Mouse (Mus musculus) embryonic facial prominence, embryonic 12.5 days (tissue): Measurements from ENCODE around the gene Chd5. TPM values are rescaled to one million over a fixed set of nuclear protein-coding genes. Genes with fewer than 3 reads are reported as not detected.

ENCODE experiments used
- ATAC-seq: fragments of 200-750 bp; cut with Nextera tagmentation; 2 replicates; pipeline ENCODE4 v1.8.0; 2017; ENCODE audit not compliant: insufficient number of reproducible peaks, insufficient read depth, low FRiP score, low TSS enrichment
- H3K27ac ChIP-seq: fragments of 300-500 bp; sonication (generic); 2 replicates; pipeline ENCODE4 v1.5.1; 2016; ENCODE audit warnings: mild to moderate bottlenecking
- H3K27me3 ChIP-seq: fragments of 300-500 bp; sonication (generic); 2 replicates; pipeline ENCODE4 v1.6.1; 2016; ENCODE audit warnings: mild to moderate bottlenecking, moderate library complexity
- H3K36me3 ChIP-seq: fragments of 300-500 bp; sonication (generic); 2 replicates; pipeline ENCODE4 v1.6.1; 2016; ENCODE audit warnings: mild to moderate bottlenecking
- H3K4me1 ChIP-seq: fragments of 300-500 bp; sonication (generic); 2 replicates; pipeline ENCODE4 v1.6.1; 2016
- H3K4me2 ChIP-seq: fragments of 300-500 bp; sonication (generic); replicated peaks from 2 replicates; pipeline ENCODE4 v1.6.1; 2016; ENCODE audit warnings: mild to moderate bottlenecking, moderate library complexity
- H3K4me3 ChIP-seq: fragments of 300-500 bp; sonication (generic); 2 replicates; pipeline ENCODE4 v1.5.1; 2016; ENCODE audit warnings: mild to moderate bottlenecking
- H3K9ac ChIP-seq: fragments of 300-500 bp; sonication (generic); 2 replicates; pipeline ENCODE4 v1.6.1; 2016; ENCODE audit warnings: mild to moderate bottlenecking, moderate library complexity
- H3K9me3 ChIP-seq: fragments of 300-500 bp; sonication (generic); 2 replicates; pipeline ENCODE4 v1.6.1; 2016; ENCODE audit warnings: mild to moderate bottlenecking, moderate library complexity
- WGBS: fragments of 180-500 bp; shearing (Covaris S2); methylation state at CpG from one replicate; pipeline ENCODE4 v1.1.7; 2016; 5-methylcytosine and 5-hydroxymethylcytosine counted together
- polyA plus RNA-seq: library from polyadenylated mRNA; unstranded; fragments of >200 nt; fragmentation: Nextera tagmentation; extraction: Ambion mirVana; gene quantifications from 2 replicates; pipeline ENCODE4 v1.2.1, GENCODE M21; 2016

Chd5 gene
- polyA plus RNA-seq, 1 experiment from 2014 or later, result 0.46 TPM

- Histone ChIP-seq H3K4me2 (no peak overlapping the region), H3K36me3 (no peaks in the 10 kb centered on the region), H3K9ac (no peak overlapping the region), H3K27ac (no peak overlapping the region), H3K4me1 (peaks cover 3% of the 10 kb centered on the region; the same call in 1 of the 2 replicates), H3K4me3 (no peak overlapping the region), H3K9me3 (no peaks in the 10 kb centered on the region), H3K27me3 (peaks cover 18% of the 10 kb centered on the region)
- WGBS, result 68% methylated on average over 7 of the region's 7 CpGs
- no peak for ATAC-seq
Measured at GRCm38 (mm10) chr4:152365228-152365627, 26.8 kb downstream of the Chd5 start.

GRCm38 (mm10) chr4:152382528-152383252 is 44.2 kb downstream of the Chd5 start:
- Histone ChIP-seq H3K27ac (no peak overlapping the region), H3K4me3 (no peak overlapping the region), H3K9me3 (no peaks in the 10 kb centered on the region), H3K27me3 (no peaks in the 10 kb centered on the region), H3K9ac (no peak overlapping the region), H3K4me1 (no peaks in the 10 kb centered on the region), H3K36me3 (no peaks in the 10 kb centered on the region), H3K4me2 (no peak overlapping the region)
- WGBS, result 88% methylated on average over 17 of the region's 17 CpGs
- ATAC-seq, result no peak

GRCm38 (mm10) chr4:152385644-152386043 is 47.2 kb downstream of the Chd5 start:
- no peak overlapping the region for H3K4me2 ChIP-seq
- H3K4me3 ChIP-seq, result no peak overlapping the region
- H3K4me1 ChIP-seq, result no peaks in the 10 kb centered on the region
- H3K9me3 ChIP-seq, result no peaks in the 10 kb centered on the region
- H3K9ac ChIP-seq, result no peak overlapping the region
- no peaks in the 10 kb centered on the region for H3K27me3 ChIP-seq
- H3K36me3 ChIP-seq, result no peaks in the 10 kb centered on the region
- no peak overlapping the region for H3K27ac ChIP-seq
- ATAC-seq, result no peak
- 56% methylated on average over 16 of the region's 16 CpGs for WGBS

GRCm38 (mm10) chr4:152392192-152392591 is 53.7 kb downstream of the Chd5 start:
- ATAC-seq, result no peak
- no peak overlapping the region for H3K4me2 ChIP-seq
- no peak overlapping the region for H3K27ac ChIP-seq
- no peak overlapping the region for H3K4me3 ChIP-seq
- no peaks in the 10 kb centered on the region for H3K27me3 ChIP-seq
- no peaks in the 10 kb centered on the region for H3K36me3 ChIP-seq
- H3K9ac ChIP-seq, result no peak overlapping the region
- WGBS, result 73% methylated on average over 5 of the region's 5 CpGs
- no peaks in the 10 kb centered on the region for H3K4me1 ChIP-seq
- no peaks in the 10 kb centered on the region for H3K9me3 ChIP-seq

GRCm38 (mm10) chr4:152392627-152393026 is 54.2 kb downstream of the Chd5 start:
- no peaks in the 10 kb centered on the region for H3K4me1 ChIP-seq
- H3K4me2 ChIP-seq, result no peak overlapping the region
- H3K9me3 ChIP-seq, result no peaks in the 10 kb centered on the region
- WGBS, result 88% methylated on average over 17 of the region's 17 CpGs
- H3K27me3 ChIP-seq, result no peaks in the 10 kb centered on the region
- H3K36me3 ChIP-seq, result no peaks in the 10 kb centered on the region
- no peak overlapping the region for H3K9ac ChIP-seq
- H3K4me3 ChIP-seq, result no peak overlapping the region
- no peak for ATAC-seq
- no peak overlapping the region for H3K27ac ChIP-seq

- Histone ChIP-seq H3K27me3 (no peaks in the 10 kb centered on the region), H3K4me3 (no peak overlapping the region), H3K9me3 (no peaks in the 10 kb centered on the region), H3K36me3 (no peaks in the 10 kb centered on the region), H3K27ac (no peak overlapping the region), H3K9ac (no peak overlapping the region), H3K4me1 (no peaks in the 10 kb centered on the region), H3K4me2 (no peak overlapping the region)
- WGBS, result 67% methylated on average over 3 of the region's 3 CpGs
- ATAC-seq, result no peak
Measured at GRCm38 (mm10) chr4:152398926-152399325, 60.5 kb downstream of the Chd5 start.

GRCm38 (mm10) chr4:152405143-152405542 is 66.7 kb downstream of the Chd5 start:
- H3K27ac ChIP-seq, result peak overlapping the region; percentile 31; the same call in 1 of the 2 replicates
- H3K27me3 ChIP-seq, result no peaks in the 10 kb centered on the region
- H3K4me2 ChIP-seq, result no peak overlapping the region
- no peaks in the 10 kb centered on the region for H3K36me3 ChIP-seq
- no peaks in the 10 kb centered on the region for H3K9me3 ChIP-seq
- no peak overlapping the region for H3K4me3 ChIP-seq
- H3K9ac ChIP-seq, result no peak overlapping the region
- WGBS, result 62% methylated on average over 6 of the region's 6 CpGs
- 0 out of 2 replicates have a peak, but pooled peaks cover 11% of the 10 kb centered on the region for H3K4me1 ChIP-seq
- no peak for ATAC-seq

GRCm38 (mm10) chr4:152405671-152406201 is 67.3 kb downstream of the Chd5 start:
- 0 out of 2 replicates have a peak, but pooled peaks cover 11% of the 10 kb centered on the region for H3K4me1 ChIP-seq
- H3K9me3 ChIP-seq, result no peaks in the 10 kb centered on the region
- WGBS, result 79% methylated on average over 7 of the region's 7 CpGs
- H3K9ac ChIP-seq, result no peak overlapping the region
- no peak overlapping the region for H3K27ac ChIP-seq
- no peak for ATAC-seq
- H3K36me3 ChIP-seq, result no peaks in the 10 kb centered on the region
- H3K27me3 ChIP-seq, result no peaks in the 10 kb centered on the region
- no peak overlapping the region for H3K4me2 ChIP-seq
- H3K4me3 ChIP-seq, result no peak overlapping the region

- 78% methylated on average over 8 of the region's 8 CpGs for WGBS
Measured at GRCm38 (mm10) chr4:152406531-152406930, 68.1 kb downstream of the Chd5 start.

GRCm38 (mm10) chr4:152410961-152411360 is 72.5 kb downstream of the Chd5 start:
- no peak for ATAC-seq
- 80% methylated on average over 13 of the region's 13 CpGs for WGBS

More at GRCm38 (mm10) chr4:152406531-152406930, 68.1 kb downstream of the Chd5 start:
- 0 out of 2 replicates have a peak, but pooled peaks cover 11% of the 10 kb centered on the region for H3K4me1 ChIP-seq
- no peak overlapping the region for H3K4me3 ChIP-seq
- no peaks in the 10 kb centered on the region for H3K9me3 ChIP-seq
- no peak for ATAC-seq
- H3K27me3 ChIP-seq, result no peaks in the 10 kb centered on the region
- no peaks in the 10 kb centered on the region for H3K36me3 ChIP-seq
- H3K27ac ChIP-seq, result no peak overlapping the region
- no peak overlapping the region for H3K9ac ChIP-seq
- H3K4me2 ChIP-seq, result no peak overlapping the region

GRCm38 (mm10) chr4:152412524-152413080 is 74.2 kb downstream of the Chd5 start:
- Histone ChIP-seq H3K9ac (no peak overlapping the region), H3K9me3 (no peaks in the 10 kb centered on the region), H3K4me1 (no peaks in the 10 kb centered on the region), H3K4me3 (no peak overlapping the region), H3K27me3 (no peaks in the 10 kb centered on the region), H3K27ac (no peak overlapping the region), H3K36me3 (no peaks in the 10 kb centered on the region), H3K4me2 (no peak overlapping the region)
- 78% methylated on average over 3 of the region's 3 CpGs for WGBS
- ATAC-seq, result no peak

More at GRCm38 (mm10) chr4:152410961-152411360, 72.5 kb downstream of the Chd5 start:
- Histone ChIP-seq H3K4me2 (no peak overlapping the region), H3K27me3 (no peaks in the 10 kb centered on the region), H3K4me1 (0 out of 2 replicates have a peak, but pooled peaks cover 3% of the 10 kb centered on the region), H3K9me3 (no peaks in the 10 kb centered on the region), H3K9ac (no peak overlapping the region), H3K27ac (no peak overlapping the region), H3K36me3 (no peaks in the 10 kb centered on the region), H3K4me3 (no peak overlapping the region)
